Mouse (Mus musculus): ENCODE measurements around the gene 1700092M07Rik.

DNA sequence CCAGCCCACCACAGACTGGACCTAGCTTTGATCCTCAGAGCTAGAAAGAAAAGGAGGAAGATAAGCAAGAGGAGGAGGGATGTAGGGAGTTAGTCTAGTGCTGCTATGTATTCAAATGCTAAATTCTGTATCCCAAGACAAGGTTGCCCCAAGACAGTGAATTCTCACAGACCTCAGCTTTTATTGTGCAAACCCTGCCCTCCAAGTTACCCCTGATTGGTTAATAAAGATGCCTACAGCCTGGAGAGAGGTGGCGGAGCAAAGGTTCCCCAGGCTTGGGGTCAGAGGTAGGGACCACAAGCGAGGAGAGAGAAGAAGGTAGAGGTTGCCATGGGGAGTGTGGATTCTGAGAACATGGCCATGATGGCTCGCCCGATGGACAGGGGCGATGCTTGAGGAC lies 47.8 kb upstream of the 1700092M07Rik start:
- no peak for TF ChIP-seq CTCF (IDR thresholded peaks at IDR 0.05; ENCODE audit: low read depth)
- no peak for TF ChIP-seq EP300 (optimal IDR thresholded peaks at IDR 0.05)

Measured in stomach, postnatal 0 days (tissue).